Mouse (Mus musculus) embryonic fibroblast, embryonic 13.5 days (primary cell): ENCODE data around the gene Zfp831.

Source experiments
- CTCF ChIP-seq: IDR thresholded peaks from 2 replicates; pipeline ENCODE4 v1.5.1; 2011; ENCODE audit warnings: mild to moderate bottlenecking, control low read depth, low read length, moderate library complexity, borderline replicate concordance; ENCODE audit not compliant: insufficient read depth
- POLR2A ChIP-seq: IDR thresholded peaks from 2 replicates; pipeline ENCODE4 v1.6.1; 2011; ENCODE audit warnings: low read depth, mild to moderate bottlenecking, control low read depth, low read length, moderate library complexity

- TF ChIP-seq CTCF = no peak
- TF ChIP-seq POLR2A = no peak
Observed at GRCm38 (mm10) chr2:174627021-174627420, 16.3 kb upstream of the Zfp831 start.
